In the genomic region with DNA sequence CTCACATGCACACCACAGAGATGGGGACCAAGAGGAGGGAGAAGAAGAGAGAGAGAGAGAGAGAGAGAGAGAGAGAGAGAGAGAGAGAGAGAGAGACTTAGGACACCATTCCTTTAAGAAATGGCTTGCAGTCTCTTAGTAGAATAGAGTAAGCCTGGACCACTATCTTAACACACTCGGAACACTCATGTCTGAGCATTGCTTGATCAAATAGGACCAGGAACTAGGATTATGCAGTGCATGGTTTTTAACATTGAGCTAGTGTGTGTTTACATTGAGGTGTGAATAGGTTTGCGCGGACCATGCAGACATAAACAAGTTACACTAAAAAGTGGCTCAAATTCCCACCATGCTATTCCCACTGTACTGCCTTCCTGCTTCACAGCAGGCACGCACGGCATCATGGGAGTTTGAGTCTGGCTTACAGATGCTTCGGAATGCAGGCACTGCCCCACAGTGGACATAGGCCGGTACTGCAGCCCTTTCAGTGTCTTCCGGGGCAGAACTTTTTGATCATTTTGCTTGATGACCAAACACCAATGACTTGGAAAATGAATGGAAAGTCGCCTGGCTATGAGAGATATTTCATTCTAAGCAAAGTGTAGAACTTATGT, we compare ENCODE assay signal across 9 mouse cellular contexts.
DNase-seq lines count a peak whose midpoint lies in the region; ATAC-seq and TF ChIP-seq lines count a peak whose summit lies in the region.
"Had no signal": no experiment of that assay in that cellular context is flagged by ENCODE, and none has a peak within 500 bp of the region (broad histone marks: within the 10 kb centered on the region; RNA-seq: fewer than 3 reads in every experiment).

No protein-coding gene starts in this region.

- 28% methylated on average over 9 of the region's 9 CpGs for WGBS in large intestine, adult 2 months
- WGBS in neural tube, embryonic 15.5 days = 34% methylated on average over 9 of the region's 9 CpGs

- no peak overlapping the region for H3ac ChIP-seq in C2C12 (ENCODE audit: control insufficient read depth, insufficient read length, low read depth)

- H3K9me3 ChIP-seq in neural tube, embryonic 15.5 days (replicated peaks) = no peaks in the 10 kb centered on the region
- H3K9me3 ChIP-seq: embryonic facial prominence, embryonic 15.5 days had no signal

- H3K27me3 ChIP-seq in C2C12 (ENCODE audit: control insufficient read depth, insufficient read depth, insufficient read length) = no peaks in the 10 kb centered on the region
- no peaks in the 10 kb centered on the region for H3K27me3 ChIP-seq in neural tube, embryonic 15.5 days (replicated peaks)
- H3K27me3 ChIP-seq: embryonic facial prominence, embryonic 15.5 days had no signal

- H3K4me1 ChIP-seq in neural tube, embryonic 15.5 days = peaks cover 4% of the 10 kb centered on the region; the same call in 1 of the 2 replicates
- H3K4me1 ChIP-seq: embryonic facial prominence, embryonic 15.5 days had no signal

- H3K36me3 ChIP-seq in C2C12 (ENCODE audit: control insufficient read depth, insufficient read depth) = no peaks in the 10 kb centered on the region
- no peaks in the 10 kb centered on the region for H3K36me3 ChIP-seq in neural tube, embryonic 15.5 days
- H3K36me3 ChIP-seq: embryonic facial prominence, embryonic 15.5 days had no signal

- TF ChIP-seq CTCF in C2C12 (IDR thresholded peaks at IDR 0.05; ENCODE audit: control insufficient read depth, insufficient read depth, insufficient read length) = peak; percentile 74

- no peak overlapping the region for H3K27ac ChIP-seq in neural tube, embryonic 15.5 days (replicated peaks)
- H3K27ac ChIP-seq: embryonic facial prominence, embryonic 15.5 days had no signal

- peak; percentile 67; the same call in 1 of the 2 replicates for ATAC-seq in erythroid progenitor cell, adult 5-6 weeks (replicated peaks; ENCODE audit: low FRiP score, poor library complexity, severe bottlenecking)
- peak; percentile 80 for ATAC-seq in neural tube, embryonic 15.5 days (ENCODE audit: low FRiP score)

- intact Hi-C loops in heart, postnatal 14 days (cut with DNase I) = loop anchor here (5.0 kb wide), 1 partner anchor 134 kb away; no protein-coding TSS in a partner anchor

- no peak overlapping the region for H3K4me2 ChIP-seq in neural tube, embryonic 15.5 days
- H3K4me2 ChIP-seq: embryonic facial prominence, embryonic 15.5 days had no signal

- H3K79me2 ChIP-seq in C2C12 (ENCODE audit: control insufficient read depth, insufficient read depth) = no peaks in the 10 kb centered on the region

- H3K4me3 ChIP-seq in C2C12 (ENCODE audit: insufficient read depth, poor library complexity, severe bottlenecking) = no peak overlapping the region
- no peak overlapping the region for H3K4me3 ChIP-seq in neural tube, embryonic 15.5 days (replicated peaks)
- H3K4me3 ChIP-seq: embryonic facial prominence, embryonic 15.5 days had no signal

- no peaks in the 10 kb centered on the region for H3K79me3 ChIP-seq in C2C12 (ENCODE audit: low read depth)

- DNase-seq in brain, adult 2 months (ENCODE audit: low read depth, low spot score) = peak; percentile 92
- peak; percentile 69 to 82 for DNase-seq in heart, postnatal 14 days
- DNase-seq in large intestine, adult 2 months (ENCODE audit: low read depth, low spot score) = peak; percentile 61
- DNase-seq in lung, adult 18-20 months = peak; percentile 61 to 70
- peak; percentile 69 for DNase-seq in testis, postnatal 14 days (ENCODE audit: low spot score)

- no peak overlapping the region for H3K9ac ChIP-seq in neural tube, embryonic 15.5 days (replicated peaks)
- H3K9ac ChIP-seq: embryonic facial prominence, embryonic 15.5 days had no signal

TF ChIP-seq in C2C12, 6 proteins besides CTCF, POLR2A, EP300 and RAD21:
- peak; percentile 23 for TF ChIP-seq MAX (IDR thresholded peaks at IDR 0.05)
- TF ChIP-seq CEBPB (IDR thresholded peaks at IDR 0.05; ENCODE audit: low read depth) = no peak
